Mouse (Mus musculus): Measurements from ENCODE around the gene Chd3.

Chd3 gene

GRCm38 (mm10) chr11:69406282-69406681, 37.1 kb upstream of the Chd3 start:
- DNase-seq = peak in 1 of 2 experiments; percentile 30

GRCm38 (mm10) chr11:69405397-69406200, 36.4 kb upstream of the Chd3 start:
- DNase-seq = no peak

GRCm38 (mm10) chr11:69404595-69405396, 35.6 kb upstream of the Chd3 start:
- peak in 1 of 2 experiments; percentile 17 for DNase-seq

- peak; percentile 19 to 46 for DNase-seq
Observed at GRCm38 (mm10) chr11:69403691-69404594, 34.7 kb upstream of the Chd3 start.

GRCm38 (mm10) chr11:69401987-69402386, 32.8 kb upstream of the Chd3 start:
- peak; percentile 22 to 32 for DNase-seq

DNA sequence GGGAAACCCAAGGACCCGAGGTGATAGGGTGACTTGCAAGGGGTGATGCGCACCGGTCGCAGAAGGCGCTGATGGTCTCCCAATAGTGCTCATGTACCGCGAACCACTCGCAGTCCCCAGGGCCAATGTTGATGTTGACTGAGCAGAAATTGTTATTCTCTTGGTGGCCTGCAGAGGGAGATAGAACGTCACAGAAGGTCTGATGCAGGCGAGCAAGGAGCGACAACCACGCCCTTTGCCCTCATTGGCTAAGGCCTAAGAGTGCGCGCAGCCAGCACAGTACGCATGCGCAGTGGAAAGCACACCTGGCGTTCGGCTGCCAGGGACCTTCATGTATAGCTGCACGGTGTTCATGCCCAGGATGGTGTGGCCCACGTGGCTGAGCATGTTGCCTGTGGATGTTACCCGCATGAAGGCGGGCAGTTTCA, 32.0 kb upstream of the Chd3 start:
- peak; percentile 92 to 97 for DNase-seq

DNA sequence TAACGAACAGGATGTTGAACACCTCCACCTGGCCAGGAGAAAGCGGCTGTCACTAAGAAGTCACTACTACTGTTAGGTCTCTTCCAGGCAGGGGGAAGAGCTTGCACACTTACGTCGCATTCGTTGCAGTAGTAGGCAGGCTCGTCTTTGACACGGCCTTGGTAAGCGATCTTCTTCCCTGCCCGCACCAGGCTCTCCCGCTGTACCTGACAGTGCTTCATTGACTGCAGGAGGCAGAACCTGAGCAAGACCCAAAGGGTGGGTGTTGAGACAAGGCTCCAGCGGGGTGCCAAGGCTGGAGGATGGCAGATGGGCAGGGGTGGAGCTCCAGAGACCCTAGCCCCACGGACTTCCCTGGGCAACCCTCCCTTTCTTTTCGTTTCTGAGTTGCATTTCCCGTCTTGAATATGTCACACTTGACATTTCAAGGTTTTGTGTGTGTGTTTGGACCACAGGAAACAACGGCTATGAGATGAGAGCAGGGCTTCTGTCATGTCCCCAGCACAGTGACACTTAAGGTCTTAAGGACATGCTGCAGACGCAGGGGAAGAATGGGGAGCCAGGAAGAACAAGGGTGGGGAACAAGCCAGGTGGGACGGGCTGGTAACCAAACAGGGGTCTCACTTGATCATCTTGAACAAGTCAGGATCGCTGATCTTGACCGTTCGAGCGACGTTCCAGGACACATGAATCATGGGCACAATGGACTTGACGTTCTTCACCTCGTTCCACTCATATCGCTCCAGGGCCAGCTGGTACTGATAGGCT, 31.1 kb upstream of the Chd3 start:
- peak in 1 of 2 experiments; percentile 41 for DNase-seq

- DNase-seq = peak; percentile 45 to 54
Observed at GRCm38 (mm10) chr11:69399201-69400082, 30.2 kb upstream of the Chd3 start.

DNA sequence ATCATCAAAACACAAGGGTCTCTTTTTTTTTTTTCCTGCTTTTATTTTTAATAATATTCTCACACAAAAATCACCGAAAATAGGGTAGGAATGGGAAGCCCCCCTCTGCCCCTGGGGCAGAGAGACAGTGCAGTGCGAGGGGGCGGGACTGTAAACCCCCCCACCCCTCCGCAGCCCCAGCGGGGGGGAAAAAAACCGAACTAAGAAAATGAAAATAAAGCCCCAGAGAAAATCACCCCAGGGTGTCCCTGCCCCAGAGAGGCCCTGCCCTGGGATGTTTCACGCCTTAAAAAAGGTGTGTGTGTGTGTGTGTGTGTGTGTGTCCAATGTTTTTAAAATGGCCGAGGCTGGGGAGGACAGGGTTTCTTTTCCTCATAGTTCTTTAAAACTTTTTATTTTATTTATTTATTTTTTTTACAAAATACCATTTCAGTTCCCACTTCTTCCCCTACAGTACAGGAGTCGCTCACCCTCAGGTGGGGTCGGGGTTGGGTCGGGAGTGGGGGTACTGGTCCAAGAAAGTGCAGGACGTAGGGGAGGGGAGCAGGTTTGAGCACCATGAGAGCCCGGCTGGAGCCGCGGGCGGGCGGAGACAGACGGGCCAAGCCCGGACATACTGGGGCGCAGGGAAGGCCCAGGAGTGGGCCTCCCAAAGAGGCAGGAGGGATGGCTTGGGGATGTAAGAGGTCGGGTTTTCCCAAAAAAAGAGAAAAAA, 29.4 kb upstream of the Chd3 start:
- DNase-seq = peak in 1 of 2 experiments; percentile 46

- DNase-seq = peak in 1 of 2 experiments; percentile 62
Observed at GRCm38 (mm10) chr11:69398059-69398458, 28.9 kb upstream of the Chd3 start, which contains the start of gene Tmem88. TSS of gene Tmem88 (minus strand) at chr11:69398234.

DNA sequence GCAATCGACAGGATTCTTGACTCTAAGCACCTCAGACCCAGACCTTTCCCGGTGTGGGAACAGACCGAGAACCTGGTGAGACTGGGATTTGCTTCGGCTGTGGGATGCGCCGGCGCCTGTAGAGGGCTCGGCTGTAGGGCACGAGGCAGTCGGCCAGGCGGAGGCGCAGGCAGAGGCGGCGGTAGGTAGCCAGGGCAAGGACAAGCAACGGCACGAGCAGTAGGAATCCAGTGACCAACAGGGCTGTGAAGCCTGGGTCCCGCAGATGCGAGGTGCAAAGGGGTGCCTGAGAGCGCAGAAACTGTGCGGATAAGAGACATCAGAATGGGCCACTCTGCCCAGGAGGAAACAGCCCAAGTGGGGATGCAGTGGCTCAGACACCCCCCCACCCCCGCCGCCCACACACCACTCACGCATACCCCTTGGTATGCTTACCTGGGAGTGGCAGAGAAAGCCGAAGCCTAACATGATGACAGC, 28.4 kb upstream of the Chd3 start:
- peak; percentile 63 to 74 for DNase-seq

- peak in 1 of 2 experiments; percentile 36 for DNase-seq
Observed at GRCm38 (mm10) chr11:69396772-69397171, 27.6 kb upstream of the Chd3 start.

- DNase-seq = peak; percentile 95 to 98
Observed at GRCm38 (mm10) chr11:69395634-69396373, 26.6 kb upstream of the Chd3 start.

- peak; percentile 93 to 95 for DNase-seq
Observed at GRCm38 (mm10) chr11:69395235-69395633, 26.0 kb upstream of the Chd3 start, which contains the start of the genes Naa38 and Cyb5d1. TSS of gene Naa38 (plus strand) at chr11:69395487. TSS of gene Cyb5d1 (minus strand) at chr11:69395631.

DNA sequence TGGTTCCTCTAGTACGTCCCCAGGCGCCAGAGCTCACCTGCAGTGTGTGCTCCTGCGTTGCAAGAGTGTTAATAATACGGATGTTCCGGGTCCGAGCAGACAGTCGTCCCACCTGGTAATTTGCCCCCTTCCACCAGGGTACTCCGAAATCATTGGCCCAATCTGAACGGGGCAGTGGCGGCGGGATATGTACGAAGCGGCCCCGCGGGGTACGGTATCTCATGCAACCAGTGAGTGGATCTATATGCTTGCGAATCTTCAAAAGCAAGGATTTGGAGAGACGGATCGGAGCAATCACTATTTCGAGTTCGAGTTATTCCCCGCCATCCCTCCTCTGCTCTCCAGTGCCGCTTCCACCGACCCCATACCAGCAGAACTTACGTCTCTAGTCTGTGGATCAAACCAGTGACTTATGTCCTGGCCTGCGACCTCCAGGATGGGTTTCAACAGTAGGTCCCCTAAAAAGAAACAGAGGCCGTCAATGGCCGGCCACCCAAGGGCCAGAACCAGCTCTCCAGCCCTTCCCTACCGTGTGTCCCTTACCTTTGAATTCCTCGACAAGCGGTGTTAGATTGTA, 25.5 kb upstream of the Chd3 start:
- peak in 1 of 2 experiments; percentile 46 for DNase-seq

GRCm38 (mm10) chr11:69390400-69391034, 21.3 kb upstream of the Chd3 start:
- peak; percentile 65 to 83 for DNase-seq

GRCm38 (mm10) chr11:69389531-69390399, 20.6 kb upstream of the Chd3 start:
- peak; percentile 52 to 75 for DNase-seq
